Mouse (Mus musculus) ES-E14 (cell line): ENCODE results near the gene Crebbp. TPM values are rescaled to one million over a fixed set of nuclear protein-coding genes. Genes with fewer than 3 reads are reported as not detected.

Source experiments
- DNase-seq: peaks from one replicate; pipeline ENCODE4 v3.0.0-alpha.2; 2013; ENCODE audit warnings: low read depth, low spot score
- H3K27ac ChIP-seq: 2 replicates; pipeline ENCODE4 v1.5.1; 2012; ENCODE audit warnings: low read depth, mild to moderate bottlenecking, low read length, moderate library complexity, mixed read lengths; ENCODE audit not compliant: poor library complexity, insufficient read depth, severe bottlenecking
- H3K36me3 ChIP-seq: 2 replicates; pipeline ENCODE4 v1.6.1; 2012; ENCODE audit warnings: mild to moderate bottlenecking, low read length, moderate library complexity, mixed read lengths; ENCODE audit not compliant: control insufficient read depth, poor library complexity, insufficient read depth, severe bottlenecking
- H3K4me1 ChIP-seq, 2 experiments: fragments of 150-350 bp in 1 of 2; sonication (generic) in 1 of 2; 2 replicates each; pipeline ENCODE4 v1.6.1; 2012; ENCODE audit warnings: low read length in 2 of 2, mild to moderate bottlenecking in 1 of 2, mixed read lengths in 1 of 2; ENCODE audit not compliant: control insufficient read depth in 2 of 2, insufficient read depth in 2 of 2, poor library complexity in 1 of 2
- H3K4me3 ChIP-seq, 2 experiments: fragments of 150-350 bp in 1 of 2; sonication (generic) in 1 of 2; 2 replicates each; pipeline ENCODE4 v1.5.1; 2012; ENCODE audit warnings: low read length in 2 of 2, low read depth in 1 of 2, mild to moderate bottlenecking in 1 of 2, mixed read lengths in 1 of 2; ENCODE audit not compliant: insufficient read depth in 1 of 2, poor library complexity in 1 of 2, severe bottlenecking in 1 of 2
- H3K9ac ChIP-seq: 2 replicates; pipeline ENCODE4 v1.6.1; 2012; ENCODE audit warnings: low read depth, mild to moderate bottlenecking, low read length, mixed read lengths; ENCODE audit not compliant: poor library complexity, insufficient read depth, severe bottlenecking
- H3K9me3 ChIP-seq: fragments of 150-350 bp; sonication (generic); 2 replicates; pipeline ENCODE4 v1.6.1; 2012; ENCODE audit warnings: low read depth, mild to moderate bottlenecking, low read length; ENCODE audit not compliant: control insufficient read depth, insufficient read depth
- CHD2 ChIP-seq: IDR thresholded peaks from 2 replicates; pipeline ENCODE4 v1.6.1; 2014; ENCODE audit warnings: mild to moderate bottlenecking, low read depth, low read length, inconsistent platforms
- HCFC1 ChIP-seq: IDR thresholded peaks from 2 replicates; pipeline ENCODE4 v1.6.1; 2012; ENCODE audit warnings: low read length, inconsistent platforms, borderline replicate concordance; ENCODE audit not compliant: insufficient read depth
- MAFK ChIP-seq: IDR thresholded peaks from 2 replicates; pipeline ENCODE4 v1.6.1; 2014; ENCODE audit warnings: mild to moderate bottlenecking, low read depth, low read length, inconsistent platforms; ENCODE audit not compliant: insufficient read depth
- ZC3H11A ChIP-seq: IDR thresholded peaks from 2 replicates; pipeline ENCODE4 v1.6.1; 2012; ENCODE audit warnings: low read depth, mild to moderate bottlenecking, inconsistent platforms, low read length, borderline replicate concordance
- ZNF384 ChIP-seq: IDR thresholded peaks from 2 replicates; pipeline ENCODE4 v1.6.1; 2012; ENCODE audit warnings: low read depth, low read length, inconsistent platforms
- in situ Hi-C, 2 experiments: fragments of 600-800 bp; cut with MboI; formaldehyde crosslinking; loops; one replicate each; pipeline ENCODE4 v1.15.1; 2025; ENCODE audit warnings: low sequenced_read_pairs in 2 of 2, inconsistent platforms in 1 of 2; ENCODE audit not compliant: unreplicated experiment in 2 of 2
- total RNA-seq: library from RNA; depleted of rRNA; stranded (reverse); fragments of 300-350 nt; gene quantifications from 2 replicates; pipeline ENCODE4 v1.2.3, GENCODE M21; 2012

Crebbp gene
- total RNA-seq, 1 experiment: 26.8 TPM

DNA sequence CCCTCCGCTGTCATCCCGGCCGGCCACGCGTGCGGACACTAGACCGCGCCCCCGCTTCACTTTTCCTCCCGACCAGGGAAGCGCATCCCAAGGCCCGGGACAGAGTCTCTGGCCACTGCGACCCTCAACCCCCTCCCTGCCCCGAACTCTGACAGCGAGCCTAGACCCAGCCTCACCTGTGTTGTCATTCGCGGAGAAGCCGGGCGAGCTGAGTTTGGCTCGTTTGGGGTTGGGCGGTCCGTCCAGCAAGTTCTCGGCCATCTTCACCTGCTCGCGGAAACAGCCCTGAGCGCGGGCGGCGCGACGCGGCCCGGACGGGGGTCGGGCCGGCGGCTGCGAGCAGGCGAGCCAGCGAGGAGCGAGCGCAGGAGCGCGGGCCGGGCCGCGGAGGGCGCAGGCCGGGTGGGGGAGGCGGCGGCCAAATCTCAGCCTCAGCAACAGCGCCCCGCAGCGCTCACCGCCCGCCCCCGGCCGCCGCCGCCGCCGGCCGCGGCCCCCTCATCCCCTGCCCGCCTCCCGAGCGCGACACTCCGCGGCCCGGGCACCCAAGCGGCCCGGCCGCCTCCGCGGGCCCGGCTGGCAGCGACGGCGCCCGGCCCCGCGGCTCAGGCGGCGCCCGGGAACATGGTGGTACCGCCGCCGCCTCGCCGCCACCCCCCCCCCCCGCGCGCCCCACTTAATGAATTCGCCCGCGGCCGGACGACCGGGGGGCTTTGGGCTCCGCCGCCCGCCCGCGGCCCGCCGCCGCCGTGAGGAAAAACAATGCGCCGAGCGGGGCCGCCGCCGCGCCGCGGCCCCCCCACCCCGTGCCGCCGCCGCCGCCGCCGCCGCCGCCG is 616 bp downstream of the Crebbp start:
- Histone ChIP-seq H3K9ac (peak overlapping the region; percentile 99), H3K36me3 (no peaks in the 10 kb centered on the region), H3K4me3 (peak overlapping the region; percentile 95 to 98), H3K9me3 (no peaks in the 10 kb centered on the region), H3K4me1 (peaks cover 3 to 7% of the 10 kb centered on the region in 2 experiments; a peak in 2 of 4 replicates), H3K27ac (peak overlapping the region; percentile 96)
- in situ Hi-C loops: no loop called here
- peak; percentile 27 for DNase-seq
- TF ChIP-seq CHD2 (no peak), HCFC1 (no peak), MAFK (no peak), ZNF384 (no peak), ZC3H11A (no peak)

DNA sequence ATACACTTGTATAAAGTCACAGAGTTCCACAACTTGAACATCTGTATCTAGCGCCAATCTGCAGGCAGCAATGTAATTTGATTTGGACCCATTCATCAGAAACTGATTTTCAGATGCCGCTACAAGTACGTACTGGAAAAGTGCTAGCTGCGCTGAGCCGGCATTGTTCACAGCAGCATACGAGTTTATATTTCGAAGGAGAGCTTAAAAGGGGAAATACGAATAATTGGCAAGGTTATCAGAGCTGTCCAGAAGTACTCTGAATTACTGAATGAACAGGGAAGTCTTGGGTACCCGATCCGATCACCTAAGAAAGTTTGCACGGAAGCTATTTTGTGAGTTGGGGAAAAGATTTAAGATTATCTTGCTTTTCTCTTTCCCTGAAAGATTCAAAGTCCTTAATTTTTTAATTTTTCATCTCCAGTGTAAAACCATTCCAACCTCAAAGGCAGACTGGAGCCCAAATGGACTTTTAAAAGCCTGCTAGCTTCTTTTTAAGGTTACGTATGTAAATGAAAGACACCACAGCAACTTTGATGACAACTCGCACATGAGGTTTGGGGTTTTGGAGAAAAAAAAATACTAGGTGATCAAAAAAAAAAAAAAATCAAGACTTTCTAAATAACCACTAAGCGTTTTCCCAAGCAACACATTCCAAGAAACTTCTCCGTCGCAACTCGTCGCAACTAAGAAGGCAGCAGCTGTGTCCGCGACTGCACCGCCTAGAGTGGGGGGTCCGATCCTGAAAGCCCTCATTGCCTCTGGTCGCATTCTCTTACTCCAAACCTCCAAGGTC is 1.4 kb downstream of the Crebbp start:
- in situ Hi-C loops: no loop called here
- Histone ChIP-seq H3K4me3 (peak overlapping the region; percentile 95 to 98), H3K4me1 (peaks cover 3 to 7% of the 10 kb centered on the region in 2 experiments; a peak in 2 of 4 replicates), H3K9ac (peak overlapping the region; percentile 99), H3K27ac (no peak overlapping the region), H3K9me3 (no peaks in the 10 kb centered on the region), H3K36me3 (no peaks in the 10 kb centered on the region)
- no peak for DNase-seq
- no peak for TF ChIP-seq ZC3H11A
- no peak for TF ChIP-seq CHD2
- TF ChIP-seq HCFC1: no peak
- no peak for TF ChIP-seq MAFK
- no peak for TF ChIP-seq ZNF384

DNA sequence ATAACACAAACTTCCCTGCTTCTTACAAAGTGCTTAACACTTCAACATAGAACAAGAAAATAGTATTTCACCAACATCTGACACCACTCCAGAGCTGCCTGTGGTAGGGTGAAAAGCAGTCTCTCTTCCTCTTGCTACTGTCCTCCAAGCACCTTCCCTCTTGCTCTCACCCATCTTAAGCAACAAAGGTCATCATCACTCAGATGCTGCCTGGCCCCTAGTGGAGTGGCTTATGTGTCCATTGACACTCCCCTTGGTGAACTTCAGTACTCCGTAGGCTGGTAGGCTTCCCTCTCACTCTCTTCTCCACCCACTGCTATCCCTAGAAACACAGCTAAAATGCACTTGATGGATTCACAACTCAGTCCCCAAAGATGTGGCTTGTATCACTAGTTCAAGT is 3.5 kb downstream of the Crebbp start:
- Histone ChIP-seq H3K4me3 (no peak overlapping the region), H3K4me1 (peaks cover 3 to 7% of the 10 kb centered on the region in 2 experiments; a peak in 2 of 4 replicates), H3K36me3 (no peaks in the 10 kb centered on the region), H3K27ac (no peak overlapping the region), H3K9me3 (no peaks in the 10 kb centered on the region), H3K9ac (no peak overlapping the region)
- in situ Hi-C loops: no loop called here
- no peak for TF ChIP-seq CHD2
- no peak for TF ChIP-seq ZNF384
- TF ChIP-seq HCFC1: no peak
- no peak for TF ChIP-seq MAFK
- no peak for TF ChIP-seq ZC3H11A
- DNase-seq: no peak

DNA sequence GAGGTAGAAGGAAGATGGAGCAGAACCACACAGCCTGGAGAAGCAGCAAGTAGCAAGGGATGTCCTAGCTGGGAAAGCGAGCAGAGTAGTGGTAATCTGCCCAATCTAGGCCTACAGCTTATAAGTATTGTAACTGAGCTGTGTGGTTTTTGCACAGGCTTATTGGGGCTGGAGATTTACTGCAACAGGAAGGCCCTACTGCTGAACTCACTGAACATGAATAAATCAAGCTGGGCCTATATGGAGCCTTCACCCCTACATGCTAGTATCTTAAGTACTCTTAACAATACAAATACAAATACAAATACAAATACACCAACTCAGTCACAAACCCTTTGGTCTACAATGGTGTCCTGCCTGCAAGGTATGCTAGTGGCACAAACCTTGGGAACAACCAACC is 10.2 kb downstream of the Crebbp start:
- no peak overlapping the region for H3K27ac ChIP-seq
- no peak overlapping the region for H3K9ac ChIP-seq
- DNase-seq: no peak
- H3K9me3 ChIP-seq: no peaks in the 10 kb centered on the region
- in situ Hi-C loops: no loop called here
- no peak overlapping the region for H3K4me3 ChIP-seq
- TF ChIP-seq ZNF384 (no peak), CHD2 (no peak), HCFC1 (no peak), ZC3H11A (no peak), MAFK (no peak)
- H3K36me3 ChIP-seq: no peaks in the 10 kb centered on the region
- H3K4me1 ChIP-seq: peaks cover 0 to 2% of the 10 kb centered on the region in 2 experiments; a peak in 3 of 4 replicates
